Mouse (Mus musculus): Measurements from ENCODE around the gene Zdhhc24.
"Not testable (repeated sequence)": the region's sequence is repeated elsewhere in the genome, so short reads cannot be mapped to it uniquely, and the experiment has no call there.

Gene Zdhhc24

DNA sequence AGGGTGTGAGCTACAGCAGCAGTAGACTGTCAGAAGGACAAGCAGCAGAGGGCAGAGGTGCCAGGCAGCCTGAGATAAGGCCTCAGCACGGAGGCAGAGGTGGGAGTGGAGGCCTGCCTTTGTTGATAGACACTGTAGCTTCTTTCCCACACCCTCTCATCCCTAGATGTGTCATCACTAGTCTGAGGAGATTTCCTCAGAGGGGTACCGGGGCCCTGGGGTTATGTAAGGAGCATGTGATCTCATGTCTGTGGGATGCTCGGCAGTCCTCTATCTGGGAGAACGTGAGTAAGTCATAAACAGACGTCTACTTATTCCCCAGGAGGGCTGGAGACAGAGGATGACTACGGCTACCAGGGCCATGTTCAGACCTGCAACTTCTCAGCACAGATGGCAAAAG, 19.4 kb upstream of the Zdhhc24 start:
- TF ChIP-seq CTCF (conservative IDR thresholded peaks at IDR 0.05; ENCODE audit: low read length) (no peak), NANOG (IDR thresholded peaks at IDR 0.05; ENCODE audit: borderline replicate concordance, low read length) (no peak), POU5F1 (IDR thresholded peaks at IDR 0.05; ENCODE audit: borderline replicate concordance, low read length) (no peak)
- Histone ChIP-seq H3K9me3 (ENCODE audit: low read length) (no peaks in the 10 kb centered on the region), H3K27me3 (ENCODE audit: insufficient read depth, low read length) (peaks cover 20% of the 10 kb centered on the region), H3K4me1 (replicated peaks; ENCODE audit: low read depth, low read length) (peaks cover 32% of the 10 kb centered on the region), H3K36me3 (ENCODE audit: insufficient read depth, low read length) (peaks cover 78% of the 10 kb centered on the region), H3K4me3 (replicated peaks; ENCODE audit: low read length) (no peak overlapping the region)

DNA sequence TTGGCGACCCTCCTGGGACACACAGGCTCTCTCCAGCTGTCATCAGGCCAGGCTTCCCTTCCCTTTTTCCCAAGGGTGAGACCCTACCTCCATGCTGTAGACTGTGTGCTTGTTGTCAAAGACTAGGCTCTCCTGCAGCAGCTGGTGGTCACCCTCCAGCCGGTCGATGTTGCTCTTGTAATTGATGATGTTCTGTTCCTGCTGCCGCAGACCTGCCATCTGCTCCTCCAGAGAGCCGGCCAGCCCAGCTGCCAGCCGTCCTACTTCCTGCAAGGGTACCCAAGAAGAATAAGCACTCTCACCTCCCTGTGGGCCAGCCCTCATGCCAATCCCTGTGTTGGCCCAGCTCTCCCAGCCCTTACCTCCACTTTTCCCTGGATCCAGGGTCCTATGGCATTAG, 15.4 kb upstream of the Zdhhc24 start:
- H3K36me3 ChIP-seq (ENCODE audit: insufficient read depth, low read length): peaks cover 57% of the 10 kb centered on the region
- TF ChIP-seq NANOG (IDR thresholded peaks at IDR 0.05; ENCODE audit: borderline replicate concordance, low read length) (no peak), POU5F1 (IDR thresholded peaks at IDR 0.05; ENCODE audit: borderline replicate concordance, low read length) (no peak), CTCF (conservative IDR thresholded peaks at IDR 0.05; ENCODE audit: low read length) (no peak)
- peaks cover 4% of the 10 kb centered on the region; the same call in 1 of the 2 replicates for H3K27me3 ChIP-seq (ENCODE audit: insufficient read depth, low read length)
- H3K4me3 ChIP-seq (replicated peaks; ENCODE audit: low read length): no peak overlapping the region
- peaks cover 36% of the 10 kb centered on the region for H3K4me1 ChIP-seq (replicated peaks; ENCODE audit: low read depth, low read length)
- no peaks in the 10 kb centered on the region for H3K9me3 ChIP-seq (ENCODE audit: low read length)

DNA sequence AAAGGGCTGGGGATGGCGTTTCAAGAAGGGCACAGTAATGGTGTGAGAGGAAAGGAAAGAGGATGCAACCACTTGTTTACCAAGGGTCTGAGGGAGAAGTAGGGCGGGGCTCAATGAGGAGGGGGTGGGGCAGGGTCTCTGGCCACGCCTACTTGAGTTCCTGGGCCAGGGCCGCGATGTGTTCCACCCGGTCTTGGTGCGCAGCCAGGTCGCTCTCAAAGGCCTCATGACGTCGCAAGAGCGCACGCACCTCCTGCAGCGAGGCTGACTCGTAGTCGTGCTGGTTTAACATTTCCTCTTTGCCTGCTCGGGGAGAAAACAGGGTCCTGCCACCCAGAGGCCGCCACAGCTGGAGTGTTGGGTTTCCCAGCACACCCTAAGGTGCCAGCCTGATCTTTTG, 13.3 kb upstream of the Zdhhc24 start:
- Histone ChIP-seq H3K27me3 (ENCODE audit: insufficient read depth, low read length) (peaks cover 4% of the 10 kb centered on the region; the same call in 1 of the 2 replicates), H3K36me3 (ENCODE audit: insufficient read depth, low read length) (peaks cover 49% of the 10 kb centered on the region), H3K4me1 (replicated peaks; ENCODE audit: low read depth, low read length) (peaks cover 35% of the 10 kb centered on the region), H3K9me3 (ENCODE audit: low read length) (no peaks in the 10 kb centered on the region), H3K4me3 (replicated peaks; ENCODE audit: low read length) (peak overlapping the region; percentile 61)
- no peak for TF ChIP-seq CTCF (conservative IDR thresholded peaks at IDR 0.05; ENCODE audit: low read length)

DNA sequence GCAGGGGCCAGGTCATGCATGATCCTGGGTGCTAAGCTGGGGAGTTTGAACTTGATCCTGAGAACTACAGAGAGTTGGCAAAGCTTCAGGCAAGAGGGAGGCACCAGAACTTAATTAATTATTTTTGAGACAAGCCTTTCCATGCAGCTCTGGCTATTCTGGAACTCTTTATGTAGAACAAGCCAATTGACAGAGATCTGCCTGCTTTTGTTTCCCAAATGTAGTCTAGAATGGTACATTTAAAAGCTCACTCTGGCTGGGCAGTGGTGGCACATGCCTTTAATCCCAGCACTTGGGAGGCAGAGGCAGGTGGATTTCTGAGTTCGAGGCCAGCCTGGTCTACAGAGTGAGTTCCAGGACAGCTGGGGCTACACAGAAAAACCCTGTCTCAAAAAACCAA, 3.9 kb upstream of the Zdhhc24 start:
- TF ChIP-seq NANOG (IDR thresholded peaks at IDR 0.05; ENCODE audit: borderline replicate concordance, low read length): 0 out of 2 replicates have a peak, but pooled peaks have one; percentile 9
- H3K4me1 ChIP-seq (replicated peaks; ENCODE audit: low read depth, low read length): peaks cover 56% of the 10 kb centered on the region
- H3K36me3 ChIP-seq (ENCODE audit: insufficient read depth, low read length): peaks cover 30% of the 10 kb centered on the region
- not testable (repeated sequence) for H3K27me3 ChIP-seq (ENCODE audit: insufficient read depth, low read length); H3K4me3 ChIP-seq (replicated peaks; ENCODE audit: low read length); H3K9me3 ChIP-seq (ENCODE audit: low read length)

DNA sequence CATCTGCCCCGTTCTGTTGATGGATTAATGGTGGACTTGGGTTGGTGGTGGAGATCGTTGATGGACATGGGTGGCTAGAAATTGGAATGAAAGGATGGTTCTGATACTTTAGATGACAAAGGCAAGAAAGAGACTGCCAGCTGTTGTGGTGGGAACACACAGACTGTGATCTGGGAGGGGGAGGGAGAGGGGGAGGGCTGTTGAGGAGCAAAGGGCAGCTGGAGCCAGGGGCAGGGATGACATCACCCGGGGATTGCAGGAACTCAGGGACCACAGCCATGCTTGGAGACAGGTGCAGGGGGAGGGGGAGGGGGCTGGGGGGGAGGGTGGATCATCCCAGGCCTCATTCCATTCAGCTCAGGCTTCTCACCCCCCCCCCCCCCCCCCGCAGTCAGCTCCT, 2.2 kb upstream of the Zdhhc24 start:
- Histone ChIP-seq H3K9me3 (ENCODE audit: low read length) (no peaks in the 10 kb centered on the region), H3K36me3 (ENCODE audit: insufficient read depth, low read length) (peaks cover 27% of the 10 kb centered on the region), H3K27me3 (ENCODE audit: insufficient read depth, low read length) (peaks cover 4% of the 10 kb centered on the region; the same call in 1 of the 2 replicates), H3K4me1 (replicated peaks; ENCODE audit: low read depth, low read length) (peaks cover 70% of the 10 kb centered on the region), H3K4me3 (replicated peaks; ENCODE audit: low read length) (no peak overlapping the region)
- TF ChIP-seq NANOG (IDR thresholded peaks at IDR 0.05; ENCODE audit: borderline replicate concordance, low read length) (no peak), CTCF (conservative IDR thresholded peaks at IDR 0.05; ENCODE audit: low read length) (no peak), POU5F1 (IDR thresholded peaks at IDR 0.05; ENCODE audit: borderline replicate concordance, low read length) (no peak)

DNA sequence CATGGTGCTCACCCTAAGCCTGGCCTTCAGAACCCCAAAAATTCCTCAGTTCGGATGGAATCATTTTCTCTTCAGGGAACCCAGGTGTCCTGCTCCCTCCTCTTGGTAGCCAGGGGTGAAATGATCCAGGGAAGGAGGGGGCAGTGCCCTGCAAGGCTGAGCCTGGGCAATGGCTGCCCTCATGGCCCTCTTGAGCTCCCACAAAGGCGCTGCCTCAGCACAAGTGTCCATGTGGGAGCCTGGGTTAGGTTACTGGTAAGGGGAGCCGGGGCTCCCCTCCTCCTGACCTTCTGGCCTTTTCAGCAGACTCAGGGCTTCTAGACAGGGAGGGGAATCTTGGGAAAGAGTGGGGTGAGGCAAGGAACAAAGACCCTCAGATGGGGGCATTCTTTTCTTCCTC, 1.7 kb upstream of the Zdhhc24 start:
- Histone ChIP-seq H3K4me1 (replicated peaks; ENCODE audit: low read depth, low read length) (peaks cover 70% of the 10 kb centered on the region), H3K27me3 (ENCODE audit: insufficient read depth, low read length) (peaks cover 4% of the 10 kb centered on the region; the same call in 1 of the 2 replicates), H3K36me3 (ENCODE audit: insufficient read depth, low read length) (peaks cover 27% of the 10 kb centered on the region), H3K4me3 (replicated peaks; ENCODE audit: low read length) (peak overlapping the region; percentile 98), H3K9me3 (ENCODE audit: low read length) (no peaks in the 10 kb centered on the region)
- TF ChIP-seq NANOG (IDR thresholded peaks at IDR 0.05; ENCODE audit: borderline replicate concordance, low read length) (no peak), CTCF (conservative IDR thresholded peaks at IDR 0.05; ENCODE audit: low read length) (no peak), POU5F1 (IDR thresholded peaks at IDR 0.05; ENCODE audit: borderline replicate concordance, low read length) (no peak)

DNA sequence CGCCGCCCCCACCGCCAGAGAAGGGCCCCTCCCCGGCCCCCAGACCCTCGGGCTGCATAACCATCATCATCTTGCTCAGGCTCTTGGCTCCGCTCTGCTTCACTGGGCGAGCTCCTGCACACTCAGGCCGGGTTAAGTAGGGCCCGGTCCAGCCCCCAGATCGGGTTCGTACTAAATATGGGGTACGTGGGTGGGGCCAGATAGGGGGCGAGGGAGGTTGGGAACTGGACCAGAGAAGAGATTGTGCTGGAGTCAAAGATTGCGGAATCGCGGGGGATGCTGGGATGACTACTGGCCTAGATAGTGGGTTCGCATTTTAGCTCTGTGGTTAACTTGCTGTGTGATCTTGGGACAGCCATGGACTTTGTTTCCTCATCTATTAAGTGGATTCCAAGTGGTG, 683 bp upstream of the Zdhhc24 start, which contains the start of gene Actn3:
TSS of gene Actn3 (minus strand) at position 125 of the 400 bp plus-strand sequence.
- peaks cover 28% of the 10 kb centered on the region for H3K36me3 ChIP-seq (ENCODE audit: insufficient read depth, low read length)
- H3K4me3 ChIP-seq (replicated peaks; ENCODE audit: low read length): peak within 1 kb of the TSS; percentile 98
- peaks cover 67% of the 10 kb centered on the region for H3K4me1 ChIP-seq (replicated peaks; ENCODE audit: low read depth, low read length)
- H3K27me3 ChIP-seq (ENCODE audit: insufficient read depth, low read length): peaks cover 2% of the 10 kb centered on the region; the same call in 1 of the 2 replicates
- TF ChIP-seq CTCF (conservative IDR thresholded peaks at IDR 0.05; ENCODE audit: low read length) (no peak), NANOG (IDR thresholded peaks at IDR 0.05; ENCODE audit: borderline replicate concordance, low read length) (no peak), POU5F1 (IDR thresholded peaks at IDR 0.05; ENCODE audit: borderline replicate concordance, low read length) (no peak)
- no peaks in the 10 kb centered on the region for H3K9me3 ChIP-seq (ENCODE audit: low read length)

DNA sequence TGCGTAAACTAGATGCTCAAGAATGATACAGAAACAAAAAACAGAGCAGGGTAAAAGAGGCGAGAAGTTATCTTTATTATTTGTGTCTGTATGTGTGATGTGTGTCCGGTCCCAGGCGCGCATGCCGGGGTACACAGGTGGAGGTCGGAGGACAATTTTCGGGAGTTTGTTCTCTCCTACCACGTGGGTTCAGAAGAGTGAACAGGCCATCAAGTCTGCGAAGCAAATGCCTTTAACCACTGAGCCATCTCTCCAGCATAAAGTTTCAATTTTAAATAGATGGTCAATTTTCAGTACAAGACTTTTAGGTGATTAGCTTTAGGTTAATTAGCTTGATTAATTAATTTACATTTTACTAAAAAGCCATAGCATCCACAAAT, 846 bp downstream of the Zdhhc24 start:
- no peak for TF ChIP-seq POU5F1 (IDR thresholded peaks at IDR 0.05; ENCODE audit: borderline replicate concordance, low read length)
- no peak for TF ChIP-seq NANOG (IDR thresholded peaks at IDR 0.05; ENCODE audit: borderline replicate concordance, low read length)
- TF ChIP-seq CTCF (conservative IDR thresholded peaks at IDR 0.05; ENCODE audit: low read length): no peak
- Histone ChIP-seq H3K9me3 (ENCODE audit: low read length) (no peaks in the 10 kb centered on the region), H3K4me1 (replicated peaks; ENCODE audit: low read depth, low read length) (peaks cover 62% of the 10 kb centered on the region), H3K36me3 (ENCODE audit: insufficient read depth, low read length) (peaks cover 42% of the 10 kb centered on the region), H3K4me3 (replicated peaks; ENCODE audit: low read length) (peak overlapping the region; percentile 98), H3K27me3 (ENCODE audit: insufficient read depth, low read length) (peaks cover 2% of the 10 kb centered on the region; the same call in 1 of the 2 replicates)

DNA sequence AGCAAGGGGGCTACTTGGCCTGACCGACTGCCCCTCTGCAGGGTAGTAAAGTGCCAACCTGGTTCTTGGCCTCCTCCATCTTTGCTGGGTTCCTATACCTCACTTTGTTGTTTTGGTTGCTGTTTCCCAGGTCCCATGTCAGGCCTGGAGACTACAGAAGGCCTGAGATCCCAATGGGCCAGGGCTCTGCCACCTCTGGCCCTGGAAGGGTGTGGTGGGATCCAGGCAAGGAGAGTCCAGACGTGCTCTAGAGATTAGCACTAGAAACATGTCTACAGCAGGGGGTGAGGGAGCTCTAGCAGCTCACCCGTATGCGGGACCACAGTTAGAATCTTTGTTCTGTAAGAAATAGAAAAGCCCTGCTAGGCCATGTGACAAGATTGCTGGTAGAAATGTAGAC, 5.5 kb downstream of the Zdhhc24 start:
- Histone ChIP-seq H3K4me3 (replicated peaks; ENCODE audit: low read length) (no peak overlapping the region), H3K36me3 (ENCODE audit: insufficient read depth, low read length) (peaks cover 49% of the 10 kb centered on the region)

More for the DNA sequence above, 5.5 kb downstream of the Zdhhc24 start:
- no peaks in the 10 kb centered on the region for H3K27me3 ChIP-seq (ENCODE audit: insufficient read depth, low read length)
- H3K9me3 ChIP-seq (ENCODE audit: low read length): no peaks in the 10 kb centered on the region
- TF ChIP-seq NANOG (IDR thresholded peaks at IDR 0.05; ENCODE audit: borderline replicate concordance, low read length) (no peak), CTCF (conservative IDR thresholded peaks at IDR 0.05; ENCODE audit: low read length) (no peak)
- peaks cover 24% of the 10 kb centered on the region for H3K4me1 ChIP-seq (replicated peaks; ENCODE audit: low read depth, low read length)
